Mouse (Mus musculus): ENCODE measurements at regions not wholly inside any gene's neighbourhood (a gene's known extent, or its start where the extent isn't known, plus 50 kb on each side); places are given as distances from the start of the nearest gene placed in this dataset.

- no peaks in the 10 kb centered on the region for H3K4me1 ChIP-seq (ENCODE audit: control insufficient read depth, insufficient read depth, low read length)
- no peak overlapping the region for H3K27ac ChIP-seq (ENCODE audit: insufficient read depth, low read length)
- H3K4me3 ChIP-seq (ENCODE audit: insufficient read depth, low read length): no peak overlapping the region
- TF ChIP-seq CTCF (IDR thresholded peaks at IDR 0.05; ENCODE audit: borderline replicate concordance, insufficient read depth, low read length): no peak
- no peak for TF ChIP-seq POLR2A (IDR thresholded peaks at IDR 0.05; ENCODE audit: low read depth, low read length)
These were observed 218.9 kb upstream of the Ercc4 start for GRCm38 (mm10) chr16:12890545-12890944.

GRCm38 (mm10) chr16:12892658-12893305, 216.7 kb upstream of the Ercc4 start:
- H3K27ac ChIP-seq (ENCODE audit: insufficient read depth, low read length): no peak overlapping the region
- H3K4me1 ChIP-seq (ENCODE audit: control insufficient read depth, insufficient read depth, low read length): no peaks in the 10 kb centered on the region
- TF ChIP-seq CTCF (IDR thresholded peaks at IDR 0.05; ENCODE audit: borderline replicate concordance, insufficient read depth, low read length): no peak
- no peak for TF ChIP-seq POLR2A (IDR thresholded peaks at IDR 0.05; ENCODE audit: low read depth, low read length)
- H3K4me3 ChIP-seq (ENCODE audit: insufficient read depth, low read length): no peak overlapping the region

- Histone ChIP-seq H3K4me3 (ENCODE audit: insufficient read depth, low read length) (no peak overlapping the region), H3K27ac (ENCODE audit: insufficient read depth, low read length) (no peak overlapping the region), H3K4me1 (ENCODE audit: control insufficient read depth, insufficient read depth, low read length) (no peaks in the 10 kb centered on the region)
- TF ChIP-seq CTCF (IDR thresholded peaks at IDR 0.05; ENCODE audit: borderline replicate concordance, insufficient read depth, low read length): no peak
- TF ChIP-seq POLR2A (IDR thresholded peaks at IDR 0.05; ENCODE audit: low read depth, low read length): no peak
These were observed 212.2 kb upstream of the Ercc4 start for GRCm38 (mm10) chr16:12897267-12897666.

DNA sequence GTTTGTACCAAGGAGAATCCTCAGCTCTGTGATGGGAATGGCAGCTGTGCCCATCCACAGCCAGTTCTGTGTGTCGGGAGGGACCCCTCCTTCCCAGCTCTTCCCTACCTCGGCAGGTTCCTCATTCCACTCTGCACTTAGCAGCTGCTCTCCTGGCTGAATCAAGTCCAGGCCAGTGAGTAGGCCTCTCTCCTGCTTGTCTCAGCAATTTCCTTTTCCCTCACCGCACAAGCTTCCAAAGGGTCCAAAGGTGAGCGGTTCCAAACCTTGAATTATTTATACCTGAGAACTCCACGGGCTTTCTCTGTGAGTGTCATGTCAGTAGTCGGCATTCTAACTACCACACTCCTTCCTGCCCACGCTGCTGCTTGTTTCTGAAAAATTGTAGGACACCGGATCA, 208.8 kb upstream of the Ercc4 start:
- no peak overlapping the region for H3K4me3 ChIP-seq (ENCODE audit: insufficient read depth, low read length)
- H3K4me1 ChIP-seq (ENCODE audit: control insufficient read depth, insufficient read depth, low read length): no peaks in the 10 kb centered on the region
- no peak overlapping the region for H3K27ac ChIP-seq (ENCODE audit: insufficient read depth, low read length)
- no peak for TF ChIP-seq CTCF (IDR thresholded peaks at IDR 0.05; ENCODE audit: borderline replicate concordance, insufficient read depth, low read length)

DNA sequence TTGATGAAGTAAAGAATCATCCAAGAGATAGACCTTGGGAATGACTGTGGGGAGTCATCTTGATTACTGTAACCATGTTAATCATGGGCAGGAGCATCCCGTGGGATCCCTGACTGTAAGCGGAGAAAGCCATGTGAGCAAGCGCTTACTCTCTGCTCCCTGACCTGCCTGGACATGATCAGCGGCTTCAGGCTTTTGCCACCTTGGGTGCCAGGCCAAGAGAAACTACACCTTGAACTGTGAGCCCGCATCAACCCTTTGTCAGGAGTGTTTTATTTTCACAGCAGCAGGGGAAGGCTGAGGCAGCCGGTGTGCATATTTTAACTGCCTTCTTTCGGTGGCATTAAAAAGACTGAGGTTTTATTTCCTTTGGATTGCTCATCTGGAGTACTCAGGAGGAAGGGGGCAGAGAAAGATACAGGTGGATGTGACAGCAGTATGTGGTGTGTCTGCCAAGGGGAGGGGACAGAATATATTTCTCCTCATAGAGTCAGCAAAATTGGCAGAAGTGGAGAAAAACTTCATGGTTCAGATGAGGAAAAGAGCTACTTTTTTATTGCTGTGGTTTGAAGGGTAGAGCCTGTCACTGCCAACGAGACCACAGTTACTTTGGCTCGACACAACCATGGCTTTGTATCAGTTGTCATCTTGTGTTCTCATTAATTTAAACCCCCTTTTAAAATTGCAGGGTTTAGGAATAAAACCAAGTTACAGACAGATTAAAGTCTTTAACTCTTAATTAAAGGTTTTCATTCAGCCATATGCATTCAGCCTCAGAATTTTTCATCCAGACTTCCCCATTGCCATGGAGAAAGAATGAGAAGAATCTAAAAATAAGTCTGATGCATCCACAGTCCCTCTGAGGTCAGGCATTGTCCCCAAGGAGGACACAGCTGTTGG, 208.1 kb upstream of the Ercc4 start:
- no peak overlapping the region for H3K27ac ChIP-seq (ENCODE audit: insufficient read depth, low read length)
- no peaks in the 10 kb centered on the region for H3K4me1 ChIP-seq (ENCODE audit: control insufficient read depth, insufficient read depth, low read length)
- no peak overlapping the region for H3K4me3 ChIP-seq (ENCODE audit: insufficient read depth, low read length)
- TF ChIP-seq POLR2A (IDR thresholded peaks at IDR 0.05; ENCODE audit: low read depth, low read length) (no peak), CTCF (IDR thresholded peaks at IDR 0.05; ENCODE audit: borderline replicate concordance, insufficient read depth, low read length) (no peak)

- H3K27ac ChIP-seq (ENCODE audit: insufficient read depth, low read length): no peak overlapping the region
- no peaks in the 10 kb centered on the region for H3K4me1 ChIP-seq (ENCODE audit: control insufficient read depth, insufficient read depth, low read length)
- TF ChIP-seq CTCF (IDR thresholded peaks at IDR 0.05; ENCODE audit: borderline replicate concordance, insufficient read depth, low read length) (no peak), POLR2A (IDR thresholded peaks at IDR 0.05; ENCODE audit: low read depth, low read length) (no peak)
These were observed 207.5 kb upstream of the Ercc4 start for GRCm38 (mm10) chr16:12901996-12902319.

GRCm38 (mm10) chr16:12903161-12903560, 206.3 kb upstream of the Ercc4 start:
- no peaks in the 10 kb centered on the region for H3K4me1 ChIP-seq (ENCODE audit: control insufficient read depth, insufficient read depth, low read length)
- TF ChIP-seq CTCF (IDR thresholded peaks at IDR 0.05; ENCODE audit: borderline replicate concordance, insufficient read depth, low read length) (no peak), POLR2A (IDR thresholded peaks at IDR 0.05; ENCODE audit: low read depth, low read length) (no peak)
- H3K27ac ChIP-seq (ENCODE audit: insufficient read depth, low read length): no peak overlapping the region
- no peak overlapping the region for H3K4me3 ChIP-seq (ENCODE audit: insufficient read depth, low read length)

More at GRCm38 (mm10) chr16:12901996-12902319, 207.5 kb upstream of the Ercc4 start:
- no peak overlapping the region for H3K4me3 ChIP-seq (ENCODE audit: insufficient read depth, low read length)

DNA sequence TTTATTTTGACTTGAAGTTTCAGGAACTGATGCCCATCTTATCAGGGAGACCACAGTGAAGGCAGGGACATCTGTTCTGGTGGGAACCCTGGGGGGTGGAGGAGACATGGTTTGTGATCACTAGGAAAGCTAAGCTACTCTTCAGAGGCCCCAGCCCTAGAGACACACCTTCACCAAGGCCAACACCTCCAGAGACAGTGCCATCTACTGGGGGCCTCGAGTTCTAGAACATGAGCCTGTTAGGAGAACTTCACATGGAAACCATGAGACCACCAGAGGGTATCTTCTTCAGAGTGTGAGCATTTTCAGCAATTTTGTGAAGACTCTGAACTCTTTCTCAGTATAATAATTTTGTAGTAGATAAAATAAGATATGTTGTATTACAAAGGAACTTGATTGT, 204.5 kb upstream of the Ercc4 start:
- Histone ChIP-seq H3K27ac (ENCODE audit: insufficient read depth, low read length) (no peak overlapping the region), H3K4me1 (ENCODE audit: control insufficient read depth, insufficient read depth, low read length) (no peaks in the 10 kb centered on the region), H3K4me3 (ENCODE audit: insufficient read depth, low read length) (no peak overlapping the region)
- no peak for TF ChIP-seq CTCF (IDR thresholded peaks at IDR 0.05; ENCODE audit: borderline replicate concordance, insufficient read depth, low read length)
- TF ChIP-seq POLR2A (IDR thresholded peaks at IDR 0.05; ENCODE audit: low read depth, low read length): no peak

GRCm38 (mm10) chr16:12924668-12925067, 184.8 kb upstream of the Ercc4 start:
- Histone ChIP-seq H3K4me3 (ENCODE audit: insufficient read depth, low read length) (no peak overlapping the region), H3K27ac (ENCODE audit: insufficient read depth, low read length) (no peak overlapping the region), H3K4me1 (ENCODE audit: control insufficient read depth, insufficient read depth, low read length) (no peaks in the 10 kb centered on the region)
- TF ChIP-seq POLR2A (IDR thresholded peaks at IDR 0.05; ENCODE audit: low read depth, low read length) (no peak), CTCF (IDR thresholded peaks at IDR 0.05; ENCODE audit: borderline replicate concordance, insufficient read depth, low read length) (no peak)

DNA sequence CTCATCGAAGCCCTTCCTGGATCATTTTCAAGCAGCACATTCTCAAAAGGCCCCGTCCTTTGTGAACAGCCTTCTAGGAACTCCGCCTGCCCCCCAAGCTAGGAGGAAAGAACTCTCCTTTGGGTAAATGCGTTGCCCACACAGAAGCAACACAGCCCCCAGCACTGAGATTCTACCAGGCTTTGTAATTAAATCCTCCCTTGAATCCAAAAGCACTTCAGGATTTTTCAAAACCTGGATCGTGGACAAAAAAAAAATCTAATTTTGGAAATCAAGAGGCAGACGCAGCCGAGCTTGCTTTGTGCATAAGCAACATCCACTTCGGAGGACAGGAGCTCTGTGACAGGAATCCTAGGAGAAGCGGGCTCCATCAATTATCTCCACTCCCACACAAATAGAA, 183.6 kb upstream of the Ercc4 start:
- no peak for TF ChIP-seq POLR2A (IDR thresholded peaks at IDR 0.05; ENCODE audit: low read depth, low read length)
- TF ChIP-seq CTCF (IDR thresholded peaks at IDR 0.05; ENCODE audit: borderline replicate concordance, insufficient read depth, low read length): no peak
- H3K4me3 ChIP-seq (ENCODE audit: insufficient read depth, low read length): no peak overlapping the region
- no peaks in the 10 kb centered on the region for H3K4me1 ChIP-seq (ENCODE audit: control insufficient read depth, insufficient read depth, low read length)
- no peak overlapping the region for H3K27ac ChIP-seq (ENCODE audit: insufficient read depth, low read length)
